Mouse (Mus musculus) skeletal muscle tissue, adult 2 months (tissue): Measurements from ENCODE around the gene Adgb.

Experiments
- DNase-seq: peaks from one replicate; pipeline ENCODE4 v3.0.0-alpha.2; 2012; ENCODE audit warnings: low read depth, low spot score

Adgb gene

DNA sequence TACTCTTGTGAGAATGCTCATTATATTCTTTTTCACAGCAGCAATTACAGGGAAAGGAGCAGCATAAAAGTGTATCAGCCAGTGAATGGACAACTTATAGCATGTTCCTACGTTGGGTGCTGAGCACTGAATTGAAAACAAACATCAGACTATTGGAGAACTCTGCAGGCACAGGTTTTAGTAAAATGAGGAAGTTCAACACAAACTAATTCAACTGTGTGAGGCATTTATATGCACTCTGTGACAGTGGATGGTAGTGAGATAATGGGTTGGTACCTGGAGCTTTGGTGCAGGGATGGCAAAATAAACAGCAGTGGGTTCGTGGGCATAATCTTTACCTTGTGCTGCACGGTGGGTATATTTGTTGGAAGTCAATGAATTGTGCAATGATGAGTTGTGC lies 121.6 kb downstream of the Adgb start:
- DNase-seq = no peak

DNA sequence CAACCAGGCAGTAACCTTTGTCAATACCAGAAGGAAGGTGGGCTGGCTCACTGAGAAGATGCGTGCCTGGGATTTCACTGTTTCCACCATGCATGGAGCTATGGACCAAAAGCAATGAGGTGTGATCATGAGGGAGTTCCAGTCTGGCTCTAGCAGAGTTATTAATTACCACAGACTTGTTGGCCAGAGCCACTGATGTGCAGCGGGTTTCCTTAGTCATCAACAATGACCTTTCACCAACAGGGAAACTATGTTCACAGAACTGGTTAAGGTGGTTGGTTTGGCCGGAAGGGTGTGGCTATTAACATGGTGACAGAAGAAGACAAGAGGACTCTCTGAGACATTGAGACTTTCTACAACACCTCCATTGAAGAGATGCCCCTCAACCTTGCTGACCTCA lies 128.2 kb downstream of the Adgb start:
- DNase-seq = no peak

DNA sequence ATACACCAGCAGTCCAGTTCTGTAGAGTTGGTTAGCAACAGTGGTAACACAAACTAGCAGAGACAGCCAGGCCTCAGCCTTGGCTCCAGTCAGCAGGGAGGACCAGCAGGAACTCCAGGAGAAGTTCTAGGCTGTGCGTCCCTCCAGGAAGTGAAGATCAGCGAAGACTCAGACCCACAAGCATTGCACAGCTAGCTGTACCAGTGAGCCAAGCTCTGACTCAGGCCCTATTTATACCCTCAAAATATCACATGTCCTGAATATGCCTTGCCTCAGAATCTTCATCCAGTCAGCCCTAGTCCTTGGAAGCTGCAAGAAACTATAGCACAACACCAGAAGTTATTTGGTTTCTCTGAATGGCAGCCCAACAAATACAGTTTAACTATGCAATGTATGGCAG lies 146.6 kb downstream of the Adgb start:
- peak; percentile 39 for DNase-seq

DNA sequence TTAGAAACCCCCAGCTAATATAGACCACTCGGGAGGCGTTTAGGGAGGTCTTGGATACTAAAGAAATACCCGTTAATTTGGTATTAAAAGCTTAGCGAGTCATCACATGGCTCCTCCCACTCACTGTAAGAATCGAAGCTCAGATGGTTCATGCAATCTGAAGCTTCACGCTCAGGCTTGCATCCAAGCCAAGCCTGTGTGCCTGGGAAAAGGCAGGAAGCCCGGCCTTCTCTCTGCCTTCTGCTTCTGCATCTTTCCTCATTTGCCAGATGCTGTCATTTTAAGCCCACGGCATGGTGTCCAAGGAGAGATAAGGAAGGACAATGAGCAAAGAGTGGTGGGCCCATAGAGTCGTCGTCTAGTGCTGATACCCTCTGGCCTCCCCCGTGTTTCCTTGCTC lies 149.2 kb downstream of the Adgb start:
- DNase-seq = no peak

DNA sequence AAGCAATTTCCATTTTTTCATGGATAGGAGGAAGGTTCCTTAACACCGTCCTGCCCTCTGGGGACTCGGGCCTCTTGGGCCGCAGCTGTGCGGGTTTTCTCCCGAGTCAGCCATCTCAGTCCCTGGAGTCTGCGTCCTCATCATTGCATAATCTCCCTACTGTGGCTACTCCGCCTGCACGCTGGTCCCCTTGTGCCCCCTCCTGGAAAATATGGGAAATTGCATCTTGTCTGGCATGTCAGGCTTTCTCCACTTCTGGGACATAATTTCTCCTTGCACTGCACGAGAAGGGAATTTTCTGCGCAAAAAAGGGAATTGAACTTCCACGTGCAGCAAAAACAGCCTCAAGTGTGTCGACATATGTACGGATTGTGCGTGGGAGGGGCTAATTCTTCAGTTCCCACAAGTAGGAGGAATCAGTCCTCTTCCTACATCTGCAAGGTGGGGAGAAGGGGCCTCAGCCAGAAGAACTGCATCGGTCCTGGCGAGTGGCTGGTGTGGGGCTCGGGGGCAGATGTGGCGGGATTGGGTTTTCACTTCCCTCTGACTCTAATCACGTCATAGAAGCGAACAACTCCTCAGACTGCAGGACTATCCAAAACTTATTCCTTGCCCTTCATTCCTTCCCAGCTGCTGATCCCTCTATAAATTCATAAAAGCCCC lies 150.9 kb downstream of the Adgb start:
- DNase-seq = peak; percentile 90

DNA sequence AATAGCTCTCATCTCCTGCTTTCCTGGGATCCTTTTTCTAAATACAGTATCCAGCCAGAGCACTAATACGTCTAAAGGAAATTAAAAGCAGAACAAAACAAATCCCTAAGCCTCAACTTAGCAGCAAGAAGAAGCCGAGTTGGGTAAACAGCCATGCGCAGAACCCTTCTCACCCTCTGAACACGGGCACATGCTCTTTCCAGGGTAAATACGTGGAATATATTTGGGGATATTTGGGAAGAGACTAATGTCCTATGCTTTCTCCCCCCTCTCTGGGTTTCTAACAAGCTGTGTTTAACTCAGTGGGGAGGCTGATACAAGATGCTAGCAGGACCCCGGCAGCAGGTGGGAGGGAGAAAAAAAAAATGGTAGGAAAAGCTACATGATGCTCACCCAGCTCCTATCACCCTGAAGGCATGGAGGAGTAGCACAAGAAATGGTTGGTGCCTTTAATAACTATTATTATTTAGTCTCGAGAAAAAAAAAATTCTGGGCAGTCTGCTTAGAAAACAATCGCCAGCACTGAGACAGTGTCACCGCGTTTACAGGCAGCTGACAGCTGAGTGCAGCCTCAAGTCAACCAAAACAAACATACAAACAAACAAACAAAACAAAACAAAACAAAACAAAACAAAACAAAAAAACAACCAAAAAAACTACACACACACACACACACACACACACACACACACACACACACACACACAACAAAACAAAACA lies 151.6 kb downstream of the Adgb start:
- no peak for DNase-seq

DNA sequence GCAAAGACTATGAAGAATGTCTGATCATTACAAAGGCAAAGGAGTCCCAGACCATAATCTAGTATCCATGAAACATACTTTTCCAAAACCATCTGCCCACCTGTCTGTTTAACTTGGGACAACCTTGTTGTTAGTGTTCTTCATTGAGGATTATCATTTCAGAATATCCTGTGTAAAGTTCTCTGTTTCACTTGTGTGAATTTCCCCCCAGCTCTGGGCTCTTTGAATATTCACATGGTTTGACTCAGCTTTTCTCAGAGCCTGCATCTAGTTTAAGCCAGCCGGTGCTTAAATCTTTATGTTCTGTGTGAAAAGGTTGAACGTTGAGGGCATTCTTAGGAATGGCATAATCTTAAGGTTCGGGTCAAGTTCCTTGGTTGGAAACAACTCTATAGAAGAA lies 154.0 kb downstream of the Adgb start:
- DNase-seq = no peak

DNA sequence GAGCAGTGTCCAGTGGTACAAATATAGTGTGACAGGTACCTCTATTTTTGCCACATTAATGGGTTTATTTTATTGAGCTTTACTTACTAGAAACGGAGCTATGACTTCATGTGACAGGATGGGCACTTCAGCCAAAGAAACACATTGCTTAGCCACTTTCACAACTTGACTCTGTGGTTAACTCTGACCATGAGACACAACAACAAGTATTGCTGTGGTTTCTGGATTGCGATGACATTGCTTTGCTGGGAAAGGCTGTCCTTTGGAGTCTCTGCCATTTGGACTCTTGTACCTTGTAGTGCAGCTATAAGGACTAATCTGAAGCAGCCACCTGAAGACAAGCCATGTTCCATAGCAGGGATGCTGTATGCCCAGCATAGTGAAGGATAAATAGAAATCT lies 156.5 kb downstream of the Adgb start:
- DNase-seq = no peak

DNA sequence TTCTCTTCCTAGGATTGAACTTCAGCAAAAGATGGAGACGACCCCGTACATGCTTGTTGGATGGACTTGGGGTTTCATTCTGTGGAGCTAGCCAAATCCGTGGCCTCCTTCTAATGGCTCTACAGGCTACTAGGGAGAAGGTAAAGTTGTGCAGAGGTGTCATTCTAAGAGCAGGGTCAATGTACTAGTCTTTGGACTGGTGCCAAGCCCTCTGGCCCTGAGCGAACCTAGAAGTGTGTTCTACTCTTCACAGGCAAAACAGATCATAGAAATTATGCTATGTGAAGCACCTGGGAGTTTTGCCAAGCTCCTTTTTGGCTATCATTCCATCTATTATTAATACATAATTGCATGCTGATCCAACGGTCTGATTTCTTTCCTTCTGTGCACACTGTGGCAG lies 157.6 kb downstream of the Adgb start:
- no peak for DNase-seq

DNA sequence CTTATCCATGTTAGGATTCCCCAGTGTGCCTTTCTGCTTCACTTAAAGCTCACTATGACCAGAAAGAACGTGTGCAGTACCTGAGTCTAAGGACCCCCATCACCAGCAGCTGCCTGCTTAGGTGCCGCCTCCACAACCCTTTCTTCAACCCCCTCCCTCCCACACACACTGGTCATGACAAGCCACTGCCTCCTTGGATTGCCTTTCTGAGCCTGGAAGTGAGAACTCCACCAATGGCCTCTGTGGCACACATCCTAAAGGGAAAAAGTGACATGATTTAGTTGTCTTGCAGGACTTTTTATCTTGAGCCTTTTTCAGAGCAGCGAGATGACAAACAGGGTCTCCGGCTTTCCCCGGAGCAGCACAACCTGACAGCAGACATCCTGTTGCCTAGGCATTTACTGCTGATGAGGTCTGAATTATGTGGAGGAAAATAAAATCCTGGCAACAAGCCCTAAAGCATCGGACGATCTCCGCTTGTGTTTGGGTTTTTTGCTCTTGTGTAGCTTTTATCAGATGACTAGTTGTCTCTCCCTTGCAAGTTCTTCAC lies 162.2 kb downstream of the Adgb start:
- no peak for DNase-seq

DNA sequence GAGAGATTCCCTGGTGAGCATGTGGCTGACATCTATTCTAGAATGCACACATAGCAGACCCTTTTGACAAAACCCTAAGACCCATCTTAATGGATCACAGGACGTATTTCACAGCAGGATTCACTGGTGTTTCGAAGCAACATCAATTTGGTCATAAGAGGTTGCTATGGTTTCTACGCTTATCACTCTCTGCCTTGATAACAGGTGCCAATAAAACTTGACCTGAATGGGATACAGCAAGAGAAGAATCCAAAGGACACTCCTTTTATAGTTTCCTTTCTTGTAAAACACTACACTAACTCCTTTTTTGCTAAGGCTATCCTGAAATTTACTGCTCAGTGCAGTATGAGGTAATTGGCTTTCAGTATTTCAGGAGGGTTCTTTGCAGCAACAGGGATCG lies 163.1 kb downstream of the Adgb start:
- no peak for DNase-seq

DNA sequence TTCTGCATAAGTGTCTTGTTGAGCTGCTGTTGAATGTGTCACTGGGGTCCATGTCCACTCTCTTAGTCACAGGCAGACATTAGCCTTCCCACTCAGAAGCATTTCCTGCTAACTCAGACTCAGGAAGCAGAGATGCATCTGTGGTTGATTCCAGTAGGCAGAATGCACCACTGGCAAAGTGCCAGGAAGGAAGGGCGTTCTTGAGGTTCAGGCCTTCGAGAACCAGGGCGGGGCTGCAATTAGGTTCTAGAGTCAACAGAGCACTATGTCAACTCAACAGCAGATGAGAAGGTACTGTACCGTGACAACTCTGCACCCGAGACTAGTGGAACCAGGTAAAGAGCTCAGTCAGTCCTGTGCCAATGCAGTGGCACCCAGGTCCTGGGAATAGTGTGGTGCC lies 164.7 kb downstream of the Adgb start:
- DNase-seq = no peak

DNA sequence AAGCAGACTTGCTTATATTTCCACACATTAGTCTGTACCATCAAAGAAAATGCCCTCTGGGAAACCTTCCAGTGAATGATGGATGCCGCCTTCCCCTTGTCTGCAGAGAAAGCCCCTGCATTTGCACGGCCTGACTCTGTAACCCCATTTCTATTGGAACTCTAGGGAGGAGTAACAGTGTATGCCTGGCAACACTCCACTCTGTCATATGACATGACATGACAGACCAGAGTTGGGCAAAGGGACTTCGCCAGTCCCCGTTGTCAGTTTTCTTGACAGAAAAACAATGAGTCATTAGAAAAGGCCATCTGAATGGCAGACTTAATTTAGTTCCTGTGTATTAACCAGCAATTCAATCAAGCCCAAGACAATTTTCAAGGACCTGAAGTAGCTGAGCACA lies 167.8 kb downstream of the Adgb start:
- DNase-seq = no peak

DNA sequence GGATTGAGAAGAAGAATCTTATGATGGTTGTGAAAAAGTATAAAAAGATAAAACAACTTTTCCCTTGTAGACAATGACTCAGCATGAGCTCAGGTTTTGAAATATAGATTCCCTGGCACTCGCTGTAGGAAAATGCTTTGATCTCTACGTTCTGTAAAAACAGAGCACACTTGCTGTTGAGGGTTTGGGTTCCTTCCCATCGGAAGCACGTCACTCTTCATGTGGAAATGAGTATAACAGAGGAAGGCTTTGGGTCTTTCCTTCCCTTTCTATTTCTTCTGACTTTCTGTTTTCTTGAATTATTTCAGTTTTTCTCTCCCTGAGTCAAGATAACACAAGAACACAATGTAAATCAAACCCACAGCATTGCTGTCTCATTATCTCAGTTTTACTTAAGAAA lies 170.4 kb downstream of the Adgb start:
- no peak for DNase-seq

DNA sequence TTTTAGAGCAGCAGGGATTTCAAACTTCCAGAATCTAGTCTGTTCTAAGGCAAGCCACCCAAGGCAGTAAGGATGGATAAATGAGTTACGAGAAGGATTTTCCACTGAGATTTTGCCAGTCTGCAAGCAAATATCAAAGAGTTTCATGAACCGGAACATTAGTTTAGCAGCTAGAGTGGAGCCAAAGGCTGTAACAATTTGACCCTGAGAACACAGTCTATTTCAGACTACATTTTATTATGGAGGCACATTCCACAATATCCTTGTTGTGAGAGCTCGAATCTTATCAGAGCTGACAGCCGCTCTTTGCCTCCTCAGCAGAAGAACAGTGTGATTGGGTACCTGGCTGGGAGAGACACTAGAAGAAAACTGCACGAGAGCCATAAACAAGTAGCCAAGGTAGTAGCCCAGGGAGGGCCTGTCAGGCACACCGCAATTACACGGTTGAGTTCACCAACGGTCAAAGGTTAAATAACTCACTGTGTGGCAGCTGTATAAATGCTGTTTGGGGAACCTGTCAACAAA lies 171.1 kb downstream of the Adgb start:
- no peak for DNase-seq

DNA sequence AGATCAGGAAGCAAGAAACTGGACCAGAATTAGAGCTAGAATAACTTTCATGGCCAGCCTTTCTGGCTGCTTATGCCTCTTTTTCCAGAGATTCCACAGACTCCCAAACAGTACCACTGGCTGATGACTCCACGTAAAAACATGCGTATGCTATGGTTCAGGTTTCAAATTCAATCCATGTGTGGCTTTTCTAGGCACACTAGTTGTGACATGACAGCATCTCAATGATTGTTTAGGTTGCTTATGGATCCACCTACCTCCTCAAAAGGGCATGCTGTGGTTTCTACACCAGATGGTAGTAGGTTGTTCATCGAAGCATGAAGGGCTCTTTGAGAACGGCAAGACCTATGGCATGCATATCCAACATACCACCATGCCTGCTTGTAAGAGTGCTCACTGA lies 172.1 kb downstream of the Adgb start:
- no peak for DNase-seq

DNA sequence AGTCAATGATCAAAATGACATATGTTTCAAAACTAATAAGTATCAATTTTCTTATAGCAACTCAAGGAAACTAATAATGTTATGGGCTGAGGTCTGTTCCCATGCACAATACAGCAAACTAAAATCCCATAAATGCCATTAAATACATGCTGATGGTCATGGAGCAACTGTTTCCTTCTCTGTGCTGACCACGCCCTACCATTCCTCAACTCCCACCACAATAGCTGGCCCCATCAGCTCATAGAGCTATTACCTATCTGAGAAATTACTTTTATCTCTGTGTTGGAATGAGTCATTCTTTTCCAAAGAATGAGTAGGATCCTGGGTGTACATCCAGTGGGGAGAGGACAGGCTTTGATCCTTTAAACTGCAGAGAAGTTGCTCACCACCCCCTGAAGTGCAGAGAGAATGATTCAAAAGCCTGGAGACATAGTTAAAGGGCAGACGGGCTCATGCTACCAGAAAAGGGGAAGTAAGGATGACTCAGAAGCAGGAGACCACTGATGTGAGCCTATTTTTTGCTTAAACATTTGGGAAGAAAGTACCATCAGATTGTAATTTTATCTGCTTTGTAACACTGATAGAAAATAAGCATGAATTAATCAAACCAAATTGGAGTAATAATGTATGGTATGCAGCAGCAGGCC lies 184.8 kb downstream of the Adgb start:
- DNase-seq = no peak
